Mouse (Mus musculus) CH12.LX (cell line): ENCODE data around the gene Ctnnd2. TPM values are rescaled to one million over a fixed set of nuclear protein-coding genes. Genes with fewer than 3 reads are reported as not detected.
A peak's percentile ranks its signal among the peaks of the same experiment; 100 is the strongest.

Experiments used
- DNase-seq: peaks from one replicate; pipeline ENCODE4 v3.0.0-alpha.2; 2013; ENCODE audit errors: extremely low read depth
- H3K27ac ChIP-seq: 2 replicates; pipeline ENCODE4 v1.5.1; 2012; ENCODE audit warnings: low read depth, mild to moderate bottlenecking, control low read depth, moderate library complexity; ENCODE audit not compliant: insufficient read depth
- H3K27me3 ChIP-seq: replicated peaks from 2 replicates; pipeline ENCODE3; 2012; ENCODE audit warnings: inconsistent platforms
- H3K36me3 ChIP-seq, 2 experiments: replicated peaks in 1 of 2; 2 replicates each; pipeline versions ENCODE3 to v1.6.1; 2012; ENCODE audit warnings: inconsistent platforms in 1 of 2, low read length in 1 of 2, mild to moderate bottlenecking in 1 of 2, mixed read lengths in 1 of 2, moderate library complexity in 1 of 2; ENCODE audit not compliant: control insufficient read depth in 1 of 2, insufficient read depth in 1 of 2
- H3K4me1 ChIP-seq, 2 experiments: 2 replicates each; pipeline ENCODE4 v1.6.1; 2012; ENCODE audit warnings: inconsistent platforms in 1 of 2, moderate library complexity in 1 of 2; ENCODE audit not compliant: insufficient read depth in 2 of 2, control insufficient read depth in 1 of 2
- H3K4me2 ChIP-seq: 2 replicates; pipeline ENCODE4 v1.6.1; 2012; ENCODE audit warnings: low read depth, mild to moderate bottlenecking, control low read depth; ENCODE audit not compliant: poor library complexity, insufficient read depth, severe bottlenecking
- H3K4me3 ChIP-seq, 3 experiments: fragments of 150-350 bp in 1 of 3; sonication (generic) in 1 of 3; replicated peaks in 1 of 3; 2 replicates each; pipeline versions ENCODE3 to v1.5.1; 2011 to 2012; ENCODE audit warnings: low read depth in 2 of 3, low read length in 2 of 3, mild to moderate bottlenecking in 2 of 3, moderate library complexity in 2 of 3, control low read depth in 1 of 3, improper control_type of control experiment in 1 of 3, inconsistent platforms in 1 of 3, mixed read lengths in 1 of 3; ENCODE audit not compliant: poor library complexity in 1 of 3
- H3K79me2 ChIP-seq: replicated peaks from 2 replicates; pipeline ENCODE4 v1.6.1; 2012; ENCODE audit warnings: mild to moderate bottlenecking, moderate library complexity; ENCODE audit not compliant: control insufficient read depth, poor library complexity, insufficient read depth, severe bottlenecking; ENCODE audit errors: extremely low read depth
- H3K9ac ChIP-seq: 2 replicates; pipeline ENCODE4 v1.6.1; 2012; ENCODE audit warnings: low read depth, mild to moderate bottlenecking, control low read depth, moderate library complexity; ENCODE audit not compliant: insufficient read depth
- H3K9me3 ChIP-seq: replicated peaks from 2 replicates; pipeline ENCODE3; 2012; ENCODE audit warnings: low read length, inconsistent platforms, mixed read lengths
- CHD1 ChIP-seq: IDR thresholded peaks from 2 replicates; pipeline ENCODE4 v1.6.1; 2012; ENCODE audit warnings: low read depth, low read length, improper control_type of control experiment, inconsistent platforms
- CHD2 ChIP-seq: IDR thresholded peaks from 2 replicates; pipeline ENCODE4 v1.6.1; 2011; ENCODE audit warnings: low read length, improper control_type of control experiment
- CTCF ChIP-seq, 2 experiments: IDR thresholded peaks in 1 of 2; conservative IDR thresholded peaks in 1 of 2; 2 replicates each; pipeline ENCODE4 v1.5.1; 2011 to 2012; ENCODE audit warnings: low read depth in 2 of 2, low read length in 2 of 2, improper control_type of control experiment in 1 of 2, inconsistent platforms in 1 of 2, mild to moderate bottlenecking in 1 of 2, moderate library complexity in 1 of 2
- EP300 ChIP-seq: IDR thresholded peaks from 2 replicates; pipeline ENCODE4 v1.6.1; 2011; ENCODE audit warnings: low read length, improper control_type of control experiment
- HCFC1 ChIP-seq: IDR thresholded peaks from 2 replicates; pipeline ENCODE4 v1.6.1; 2012; ENCODE audit warnings: low read depth, mild to moderate bottlenecking, inconsistent platforms, low read length, improper control_type of control experiment
- IRF4 ChIP-seq: IDR thresholded peaks from 2 replicates; pipeline ENCODE4 v1.6.1; 2014; ENCODE audit warnings: low read depth, mild to moderate bottlenecking, inconsistent platforms, low read length, improper control_type of control experiment
- JUN ChIP-seq: IDR thresholded peaks from 2 replicates; pipeline ENCODE4 v1.6.1; 2011; ENCODE audit warnings: low read depth, mild to moderate bottlenecking, low read length, improper control_type of control experiment, moderate library complexity; ENCODE audit not compliant: insufficient read depth
- MXI1 ChIP-seq: IDR thresholded peaks from 2 replicates; pipeline ENCODE4 v1.6.1; 2011; ENCODE audit warnings: mild to moderate bottlenecking, low read depth, low read length, improper control_type of control experiment
- NELFE ChIP-seq: IDR thresholded peaks from 2 replicates; pipeline ENCODE4 v1.6.1; 2011; ENCODE audit warnings: low read depth, low read length, improper control_type of control experiment
- RAD21 ChIP-seq: IDR thresholded peaks from 2 replicates; pipeline ENCODE4 v1.6.1; 2011; ENCODE audit warnings: low read depth, mild to moderate bottlenecking, low read length, improper control_type of control experiment, moderate library complexity
- RCOR1 ChIP-seq: conservative IDR thresholded peaks from 2 replicates; pipeline ENCODE4 v1.6.1; 2012; ENCODE audit warnings: low read depth, mild to moderate bottlenecking, inconsistent platforms, low read length, improper control_type of control experiment
- SIN3A ChIP-seq: IDR thresholded peaks from 2 replicates; pipeline ENCODE4 v1.6.1; 2012; ENCODE audit warnings: low read length, improper control_type of control experiment, inconsistent platforms
- SMC3 ChIP-seq: IDR thresholded peaks from 2 replicates; pipeline ENCODE4 v1.6.1; 2011; ENCODE audit warnings: low read depth, low read length, improper control_type of control experiment
- TBP ChIP-seq: conservative IDR thresholded peaks from 2 replicates; pipeline ENCODE4 v1.6.1; 2011; ENCODE audit warnings: low read depth, low read length, improper control_type of control experiment
- TCF12 ChIP-seq: IDR thresholded peaks from 2 replicates; pipeline ENCODE4 v1.6.1; 2014; ENCODE audit warnings: low read depth, mild to moderate bottlenecking, inconsistent platforms, low read length, improper control_type of control experiment
- UBTF ChIP-seq: IDR thresholded peaks from 2 replicates; pipeline ENCODE4 v1.6.1; 2012; ENCODE audit warnings: low read depth, mild to moderate bottlenecking, inconsistent platforms, low read length, improper control_type of control experiment, moderate library complexity
- ZC3H11A ChIP-seq: IDR thresholded peaks from 2 replicates; pipeline ENCODE4 v1.6.1; 2012; ENCODE audit warnings: low read depth, mild to moderate bottlenecking, inconsistent platforms, low read length, improper control_type of control experiment
- ZKSCAN1 ChIP-seq: IDR thresholded peaks from 2 replicates; pipeline ENCODE4 v1.6.1; 2012; ENCODE audit warnings: low read depth, inconsistent platforms, low read length, improper control_type of control experiment, borderline replicate concordance
- ZMIZ1 ChIP-seq: IDR thresholded peaks from 2 replicates; pipeline ENCODE4 v1.6.1; 2012; ENCODE audit warnings: low read depth, mild to moderate bottlenecking, inconsistent platforms, low read length, improper control_type of control experiment
- dilution Hi-C: fragments of 300-500 bp; cut with MboI; formaldehyde crosslinking; loops from 2 replicates; pipeline ENCODE4 v1.14.3; 2020; ENCODE audit warnings: low sequenced_read_pairs; ENCODE audit not compliant: extremely low pct_unique_long_range_greater_than_20kb, extremely low pct_ligation_motif_present
- in situ Hi-C: fragments of 300-500 bp; cut with MboI; formaldehyde crosslinking; loops from 3 replicates; pipeline ENCODE4 v1.14.3; 2019; ENCODE audit warnings: low sequenced_read_pairs, low pct_ligation_motif_present, low pct_unique_long_range_greater_than_20kb, mixed read lengths
- polyA plus RNA-seq: library from polyadenylated mRNA; unstranded; fragments of >175 nt; gene quantifications from 2 replicates; pipeline ENCODE4 v1.2.1, GENCODE M21; 2012; ENCODE audit warnings: low read depth; ENCODE audit not compliant: insufficient read length
- total RNA-seq, 2 experiments: library from RNA; depleted of rRNA; stranded (reverse); fragments of 300-350 nt in 1 of 2; fragments of >200 nt in 1 of 2; gene quantifications; 2 replicates each; pipeline ENCODE4 v1.2.3; 2012 to 2014

Gene Ctnnd2
- total and polyA plus RNA-seq, 3 experiments, result 0.23 TPM; not detected in 2

GRCm38 (mm10) chr15:30925838-30926237 lies 753.4 kb downstream of the Ctnnd2 start:
- TF ChIP-seq CHD2 (no peak), IRF4 (no peak), RCOR1 (no peak), TCF12 (no peak), UBTF (no peak), ZMIZ1 (no peak), TBP (no peak), EP300 (no peak), SIN3A (no peak), JUN (no peak), ZKSCAN1 (no peak), CHD1 (no peak), HCFC1 (no peak)
- TF ChIP-seq, all 38 proteins: peak for 0
- no peak overlapping the region for H3K9ac ChIP-seq
- H3K4me1 ChIP-seq, result no peaks in the 10 kb centered on the region
- H3K4me2 ChIP-seq, result no peak overlapping the region
- no peak overlapping the region for H3K4me3 ChIP-seq
- no peaks in the 10 kb centered on the region for H3K79me2 ChIP-seq
- no peaks in the 10 kb centered on the region for H3K27me3 ChIP-seq
- dilution Hi-C loops (no loop called here), in situ Hi-C loops (loop anchor here (5.0 to 25.0 kb wide), 3 partner anchors 229 to 511 kb away; no protein-coding TSS in a partner anchor)
- H3K36me3 ChIP-seq, result no peaks in the 10 kb centered on the region
- peak; percentile 31 for DNase-seq
- H3K9me3 ChIP-seq, result no peaks in the 10 kb centered on the region
- no peak overlapping the region for H3K27ac ChIP-seq

DNA sequence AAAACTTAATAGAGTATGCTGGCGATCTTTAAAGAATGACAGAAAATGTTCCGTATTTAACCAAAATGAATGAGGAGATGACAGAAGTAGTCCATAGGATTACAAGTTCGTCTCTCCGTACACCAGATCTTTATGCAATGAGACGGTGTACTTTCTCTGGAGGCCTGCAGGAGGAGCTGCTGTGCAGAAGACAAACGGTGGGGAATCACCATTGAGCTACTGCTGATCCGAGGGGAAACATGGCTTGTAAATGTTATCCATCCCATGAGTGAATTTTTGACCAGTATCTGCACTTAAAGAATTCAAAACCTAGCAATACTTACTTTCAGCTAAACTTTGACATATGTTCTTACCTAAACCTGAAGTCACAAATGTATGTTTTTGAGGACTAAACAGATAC lies 755.2 kb downstream of the Ctnnd2 start:
- no peaks in the 10 kb centered on the region for H3K9me3 ChIP-seq
- H3K27me3 ChIP-seq, result no peaks in the 10 kb centered on the region
- dilution Hi-C loops, result no loop called here
- peak; percentile 58 for DNase-seq
- no peaks in the 10 kb centered on the region for H3K79me2 ChIP-seq
- no peak overlapping the region for H3K27ac ChIP-seq
- TF ChIP-seq IRF4, result no peak
- peak; percentile 85 to 97 for TF ChIP-seq CTCF (conservative IDR thresholded peaks at IDR 0.05 in 1 of 2, IDR thresholded peaks at IDR 0.05 in 1 of 2; ENCODE audit: low read depth in 2 of 2, low read length in 2 of 2)
- peak; percentile 40 for TF ChIP-seq ZC3H11A
- TF ChIP-seq UBTF, result no peak
- TF ChIP-seq NELFE, result peak; percentile 16; the same call in 1 of the 2 replicates
- TF ChIP-seq RAD21, result peak; percentile 86
- peak; percentile 82 for TF ChIP-seq SMC3
- TF ChIP-seq MXI1, result no peak
- H3K4me2 ChIP-seq, result no peak overlapping the region
- H3K36me3 ChIP-seq, result no peaks in the 10 kb centered on the region
- H3K4me1 ChIP-seq, result no peaks in the 10 kb centered on the region
- no peak overlapping the region for H3K4me3 ChIP-seq
- no peak overlapping the region for H3K9ac ChIP-seq
- in situ Hi-C loops, result loop anchor here (5.0 to 25.0 kb wide), 3 partner anchors 227 to 510 kb away; no protein-coding TSS in a partner anchor
